Mouse (Mus musculus) neural tube, embryonic 11.5 days (tissue): ENCODE measurements around the gene Tom1l1. TPM values are rescaled to one million over a fixed set of nuclear protein-coding genes. Genes with fewer than 3 reads are reported as not detected.
A peak's percentile ranks its signal among the peaks of the same experiment; 100 is the strongest.

ENCODE experiments used
- ATAC-seq: fragments of 200-750 bp; cut with Nextera tagmentation; 2 replicates; pipeline ENCODE4 v1.8.0; 2017; ENCODE audit warnings: moderate number of reproducible peaks, mild to moderate bottlenecking, moderate TSS enrichment, moderate library complexity; ENCODE audit not compliant: insufficient read depth, low FRiP score, low TSS enrichment
- DNase-seq: peaks from one replicate; pipeline ENCODE4 v3.0.0-alpha.2; 2015; ENCODE audit warnings: low spot score
- H3K27ac ChIP-seq: fragments of 300-500 bp; sonication (generic); 2 replicates; pipeline ENCODE4 v1.5.1; 2014; ENCODE audit warnings: low read depth, mild to moderate bottlenecking, low read length
- H3K27me3 ChIP-seq: fragments of 300-500 bp; sonication (generic); 2 replicates; pipeline ENCODE4 v1.6.1; 2014; ENCODE audit warnings: mild to moderate bottlenecking, low read length, mixed read lengths; ENCODE audit not compliant: control insufficient read depth, insufficient read depth
- H3K36me3 ChIP-seq: fragments of 300-500 bp; sonication (generic); 2 replicates; pipeline ENCODE4 v1.6.1; 2014; ENCODE audit warnings: mild to moderate bottlenecking, low read length, moderate library complexity, mixed read lengths; ENCODE audit not compliant: control insufficient read depth, insufficient read depth
- H3K4me1 ChIP-seq: fragments of 300-500 bp; sonication (generic); 2 replicates; pipeline ENCODE4 v1.6.1; 2014; ENCODE audit warnings: low read length, mixed read lengths; ENCODE audit not compliant: control insufficient read depth, insufficient read depth
- H3K4me2 ChIP-seq: fragments of 300-500 bp; sonication (generic); 2 replicates; pipeline ENCODE4 v1.6.1; 2014; ENCODE audit warnings: low read depth, mild to moderate bottlenecking, moderate library complexity
- H3K4me3 ChIP-seq: fragments of 300-500 bp; sonication (generic); 2 replicates; pipeline ENCODE4 v1.5.1; 2014; ENCODE audit warnings: low read depth, low read length
- H3K9ac ChIP-seq: fragments of 300-500 bp; sonication (generic); 2 replicates; pipeline ENCODE4 v1.6.1; 2014; ENCODE audit warnings: mild to moderate bottlenecking, low read length
- H3K9me3 ChIP-seq: fragments of 300-500 bp; sonication (generic); 2 replicates; pipeline ENCODE4 v1.6.1; 2016; ENCODE audit warnings: low read length; ENCODE audit not compliant: control insufficient read depth
- WGBS: fragments of 180-500 bp; shearing (Covaris S2); extraction: QIAGEN DNeasy Blood & Tissue Kit; methylation state at CpG from one replicate; pipeline ENCODE4 v1.1.7; 2014; 5-methylcytosine and 5-hydroxymethylcytosine counted together
- polyA plus RNA-seq: library from polyadenylated mRNA; unstranded; fragments of >200 nt; fragmentation: Nextera tagmentation; extraction: Ambion mirVana; gene quantifications from 2 replicates; pipeline ENCODE4 v1.2.1, GENCODE M21; 2014

The Tom1l1 gene
- polyA plus RNA-seq, 1 experiment from 2014 or later: 20.1 TPM

DNA sequence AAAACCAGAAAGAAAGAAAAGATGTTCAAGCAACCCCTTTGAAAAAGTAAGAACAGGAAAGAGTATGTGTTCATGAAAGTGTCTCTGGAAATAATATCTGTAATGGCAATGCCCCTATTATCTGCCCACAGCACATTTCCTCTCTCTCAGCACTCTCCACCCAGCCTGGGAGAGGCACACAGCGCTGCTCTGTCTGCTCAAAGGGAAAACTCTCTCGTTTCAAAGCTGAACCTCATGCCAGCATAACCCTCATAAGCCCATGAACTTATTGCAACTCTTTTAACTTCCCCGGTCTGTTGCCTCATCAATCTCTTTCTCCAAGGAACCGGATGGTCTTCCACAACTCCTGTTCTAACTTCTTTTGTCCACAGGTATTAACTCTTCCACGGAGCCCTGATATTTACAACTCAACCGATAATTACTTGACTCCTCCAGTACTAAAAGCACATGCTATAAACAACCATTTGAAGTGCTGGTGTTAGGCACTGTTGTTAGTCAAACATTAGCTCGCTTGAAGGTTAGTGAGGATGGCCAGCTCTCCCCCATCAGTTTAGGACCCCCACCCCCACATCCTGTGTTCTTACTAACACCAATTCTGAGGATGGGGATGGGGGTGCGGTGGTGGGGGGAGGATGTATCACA lies 23.7 kb downstream of the Tom1l1 start:
- WGBS: under 1% methylated on average over 8 of the region's 8 CpGs

DNA sequence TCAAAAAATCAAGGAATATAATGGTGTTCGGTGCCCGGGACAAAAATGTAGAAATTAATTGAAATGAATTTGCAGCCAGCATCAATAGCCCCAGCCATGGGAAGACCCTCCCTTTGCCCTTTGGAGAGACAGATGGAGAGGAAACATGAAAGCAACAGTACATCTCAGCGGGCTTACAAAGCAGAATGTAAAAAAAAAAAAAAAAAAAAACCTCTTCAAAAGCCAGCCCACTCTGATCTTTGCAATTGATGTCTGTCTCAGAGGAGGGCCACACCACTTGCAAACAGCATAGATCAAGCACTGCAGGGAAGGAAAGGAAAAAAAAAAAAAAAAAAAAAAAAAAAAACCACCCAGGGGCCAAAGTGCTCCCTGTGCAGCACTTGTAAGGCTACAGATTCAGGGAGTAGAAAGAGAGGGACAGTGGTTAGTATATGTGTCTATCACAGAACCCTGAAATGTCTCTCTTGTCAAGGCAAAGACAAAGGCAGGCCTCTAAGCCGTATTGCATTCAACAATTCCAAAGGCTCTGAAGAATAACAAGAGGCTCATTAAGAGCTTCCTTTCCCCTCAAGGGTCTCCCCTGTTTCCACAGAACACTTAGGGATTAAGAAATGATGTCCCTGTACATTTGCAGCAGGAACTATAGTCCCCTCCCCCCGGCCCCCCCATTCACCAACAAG lies 24.4 kb downstream of the Tom1l1 start:
- no peak overlapping the region for H3K4me3 ChIP-seq
- H3K4me2 ChIP-seq: no peak overlapping the region
- no peaks in the 10 kb centered on the region for H3K27me3 ChIP-seq
- peaks cover 18% of the 10 kb centered on the region for H3K4me1 ChIP-seq
- H3K9ac ChIP-seq: no peak overlapping the region
- H3K36me3 ChIP-seq: no peaks in the 10 kb centered on the region
- ATAC-seq (no peak), DNase-seq (no peak)
- WGBS: 23% methylated on average over 5 of the region's 5 CpGs
- H3K9me3 ChIP-seq: no peaks in the 10 kb centered on the region
- H3K27ac ChIP-seq: no peak overlapping the region

More for the DNA sequence above, 23.7 kb downstream of the Tom1l1 start:
- H3K9ac ChIP-seq: no peak overlapping the region
- no peaks in the 10 kb centered on the region for H3K27me3 ChIP-seq
- H3K36me3 ChIP-seq: no peaks in the 10 kb centered on the region
- H3K4me2 ChIP-seq: no peak overlapping the region
- peaks cover 18% of the 10 kb centered on the region for H3K4me1 ChIP-seq
- DNase-seq (peak; percentile 18), ATAC-seq (peak; percentile 55; the same call in 1 of the 2 replicates)
- H3K4me3 ChIP-seq: no peak overlapping the region
- no peak overlapping the region for H3K27ac ChIP-seq
- H3K9me3 ChIP-seq: no peaks in the 10 kb centered on the region

DNA sequence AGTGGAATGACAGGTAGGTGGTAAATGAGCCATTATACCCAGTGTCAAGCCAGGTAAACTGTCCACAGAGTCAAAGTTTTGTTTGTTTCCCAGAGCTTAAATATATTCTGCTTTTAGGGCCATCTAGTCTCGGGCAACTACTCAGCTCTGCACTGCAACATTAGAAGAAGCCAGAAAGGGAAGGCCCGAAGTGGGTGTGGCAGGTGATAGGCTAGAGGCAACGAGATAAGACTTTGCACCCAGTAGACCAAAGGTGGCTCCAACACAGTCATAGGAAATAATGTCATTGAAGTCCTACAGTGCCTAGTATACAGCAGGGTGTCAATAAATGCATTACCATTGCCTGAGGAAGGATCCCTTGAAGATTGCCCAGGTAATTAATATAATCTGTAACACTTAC lies 25.1 kb downstream of the Tom1l1 start:
- Histone ChIP-seq H3K4me2 (no peak overlapping the region), H3K9ac (no peak overlapping the region), H3K36me3 (no peaks in the 10 kb centered on the region), H3K27ac (no peak overlapping the region), H3K27me3 (no peaks in the 10 kb centered on the region), H3K4me1 (peaks cover 18% of the 10 kb centered on the region), H3K4me3 (no peak overlapping the region), H3K9me3 (no peaks in the 10 kb centered on the region)
- 65% methylated on average over 3 of the region's 3 CpGs for WGBS
- ATAC-seq (no peak), DNase-seq (no peak)

DNA sequence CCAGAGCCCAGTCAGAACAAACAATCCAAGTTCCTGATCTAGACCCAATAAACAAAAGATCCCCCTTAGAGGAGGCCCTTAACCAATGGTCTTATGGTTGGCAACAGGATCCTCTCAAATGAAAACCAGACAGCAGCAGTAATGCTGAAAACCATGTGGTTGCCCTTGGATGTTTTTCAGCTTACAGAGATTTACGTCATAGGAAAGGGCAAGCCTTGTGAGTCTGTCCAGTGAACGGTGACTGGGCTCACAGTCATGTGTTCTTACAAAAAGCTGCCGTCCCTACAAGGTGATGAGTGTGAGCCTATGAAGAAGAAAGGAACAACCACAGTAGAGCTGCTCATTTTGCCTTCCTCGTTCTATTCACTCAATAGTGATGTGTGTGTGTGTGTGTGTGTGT lies 27.5 kb downstream of the Tom1l1 start:
- ATAC-seq (no peak), DNase-seq (no peak)
- Histone ChIP-seq H3K36me3 (peaks cover 2% of the 10 kb centered on the region; the same call in 1 of the 2 replicates), H3K9me3 (no peaks in the 10 kb centered on the region), H3K4me1 (peaks cover 18% of the 10 kb centered on the region), H3K4me2 (no peak overlapping the region), H3K27ac (no peak overlapping the region), H3K4me3 (no peak overlapping the region), H3K27me3 (no peaks in the 10 kb centered on the region), H3K9ac (no peak overlapping the region)
- 81% methylated on average over 4 of the region's 4 CpGs for WGBS

DNA sequence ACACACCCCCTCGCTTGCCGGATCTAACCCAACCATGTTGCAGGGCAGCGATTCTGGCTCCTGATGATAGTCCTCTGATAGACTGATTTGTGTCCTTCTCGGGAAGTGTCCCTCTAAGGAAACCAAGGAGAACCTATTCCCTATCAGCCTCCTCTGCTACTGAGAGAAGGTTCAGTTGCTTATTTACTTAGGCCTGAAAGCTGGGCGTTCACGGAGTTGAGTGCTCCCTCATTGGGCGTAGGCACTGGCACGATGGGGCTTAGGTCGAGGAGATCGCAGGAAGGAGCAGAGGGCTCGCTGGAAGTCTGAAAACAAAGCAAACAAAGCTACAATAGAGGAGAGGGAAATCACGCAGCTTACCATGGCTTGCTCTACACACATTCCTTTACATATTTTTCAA lies 30.6 kb downstream of the Tom1l1 start:
- 95% methylated on average over 12 of the region's 12 CpGs for WGBS

DNA sequence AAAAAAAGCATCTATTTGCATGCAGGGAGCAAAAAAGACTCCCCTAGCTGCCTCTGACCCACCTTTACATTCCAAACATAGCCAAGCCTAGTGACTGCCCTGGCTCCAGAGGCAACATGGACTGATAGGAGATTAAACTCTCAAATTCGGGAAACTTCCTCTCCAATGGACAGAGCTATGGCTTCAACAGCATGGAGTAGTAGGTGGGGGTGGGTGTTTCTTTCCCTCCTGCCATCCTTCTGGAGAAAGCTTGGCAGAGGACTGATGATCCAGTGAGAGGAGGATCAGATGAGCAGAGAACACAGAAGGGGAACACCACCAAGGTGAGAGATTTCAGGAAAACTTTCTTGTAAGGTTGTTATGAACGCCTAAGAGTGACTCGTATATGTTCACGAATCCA lies 35.6 kb downstream of the Tom1l1 start:
- no peaks in the 10 kb centered on the region for H3K27me3 ChIP-seq
- no peak for ATAC-seq
- H3K27ac ChIP-seq: no peak overlapping the region
- no peak overlapping the region for H3K4me2 ChIP-seq
- 94% methylated on average over 4 of the region's 4 CpGs for WGBS
- H3K4me3 ChIP-seq: no peak overlapping the region
- no peaks in the 10 kb centered on the region for H3K9me3 ChIP-seq
- H3K36me3 ChIP-seq: peaks cover 3% of the 10 kb centered on the region; the same call in 1 of the 2 replicates
- no peak overlapping the region for H3K9ac ChIP-seq
- DNase-seq: no peak
- no peaks in the 10 kb centered on the region for H3K4me1 ChIP-seq

More for the DNA sequence above, 30.6 kb downstream of the Tom1l1 start:
- ATAC-seq (no peak), DNase-seq (no peak)
- no peak overlapping the region for H3K9ac ChIP-seq
- no peaks in the 10 kb centered on the region for H3K4me1 ChIP-seq
- peaks cover 3% of the 10 kb centered on the region; the same call in 1 of the 2 replicates for H3K36me3 ChIP-seq
- H3K27ac ChIP-seq: no peak overlapping the region
- no peak overlapping the region for H3K4me3 ChIP-seq
- no peaks in the 10 kb centered on the region for H3K9me3 ChIP-seq
- H3K27me3 ChIP-seq: no peaks in the 10 kb centered on the region
- H3K4me2 ChIP-seq: no peak overlapping the region

DNA sequence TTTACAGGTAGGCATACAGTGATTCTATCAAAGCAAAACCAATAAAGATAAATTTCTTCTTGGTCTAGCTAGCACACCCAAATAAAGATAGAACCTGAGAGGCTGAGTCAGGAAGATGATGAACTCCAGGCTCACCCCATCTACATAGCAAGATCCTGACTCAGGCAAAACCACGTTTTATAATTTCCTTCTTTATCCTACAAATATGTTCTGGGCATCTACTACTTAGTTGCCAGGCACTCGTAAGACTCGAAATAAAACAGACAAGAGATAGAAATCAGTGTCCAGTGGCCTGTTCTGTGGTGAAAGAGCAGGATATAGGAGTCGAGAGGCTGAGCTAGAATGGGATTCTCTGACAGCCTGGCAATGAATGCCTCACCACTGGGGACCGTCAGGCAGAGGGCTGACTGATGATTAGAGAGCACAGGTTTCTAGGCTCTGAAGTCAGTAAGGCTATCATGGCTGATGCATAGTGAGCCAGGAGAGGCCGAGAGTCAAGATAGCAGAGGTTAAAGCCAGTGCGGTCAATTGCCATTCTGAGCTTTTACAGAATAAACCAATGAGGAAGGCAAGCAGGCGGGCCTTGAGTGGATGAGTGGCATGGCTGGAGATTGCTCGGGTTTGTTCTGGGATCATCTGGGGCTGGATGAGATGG lies 37.8 kb downstream of the Tom1l1 start:
- no peaks in the 10 kb centered on the region for H3K9me3 ChIP-seq
- peaks cover 5% of the 10 kb centered on the region for H3K36me3 ChIP-seq
- no peaks in the 10 kb centered on the region for H3K27me3 ChIP-seq
- DNase-seq (no peak), ATAC-seq (no peak)
- no peak overlapping the region for H3K4me3 ChIP-seq
- no peak overlapping the region for H3K9ac ChIP-seq
- WGBS: 85% methylated on average over 9 of the region's 9 CpGs
- H3K4me2 ChIP-seq: no peak overlapping the region
- H3K4me1 ChIP-seq: no peaks in the 10 kb centered on the region
- no peak overlapping the region for H3K27ac ChIP-seq

DNA sequence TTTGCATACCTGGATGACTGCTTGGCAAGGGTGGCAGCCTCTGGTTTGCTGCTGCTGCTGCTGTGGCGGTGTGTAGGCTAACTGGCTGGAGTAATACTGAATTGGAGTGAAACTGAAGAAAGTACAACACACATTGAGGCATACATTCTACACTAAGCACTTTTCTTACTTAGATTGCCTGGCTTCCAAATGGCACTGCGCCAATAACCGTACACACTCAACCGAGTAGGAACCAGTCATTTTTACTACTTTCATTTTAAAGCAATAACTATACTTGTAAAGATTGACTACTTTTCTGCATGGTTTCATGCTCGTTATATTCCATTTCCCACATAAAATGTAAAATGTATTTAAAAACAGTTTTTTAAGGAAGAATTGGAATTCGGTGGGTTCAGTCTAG lies 38.4 kb downstream of the Tom1l1 start:
- H3K4me3 ChIP-seq: no peak overlapping the region
- no peaks in the 10 kb centered on the region for H3K4me1 ChIP-seq
- H3K27ac ChIP-seq: no peak overlapping the region
- H3K27me3 ChIP-seq: no peaks in the 10 kb centered on the region
- H3K9ac ChIP-seq: no peak overlapping the region
- DNase-seq (no peak), ATAC-seq (no peak)
- peaks cover 5% of the 10 kb centered on the region for H3K36me3 ChIP-seq
- H3K9me3 ChIP-seq: no peaks in the 10 kb centered on the region
- no peak overlapping the region for H3K4me2 ChIP-seq
- WGBS: 93% methylated on average over 6 of the region's 6 CpGs
